Comparison of ENCODE assay signal across 7 mouse cellular contexts in the genomic region with DNA sequence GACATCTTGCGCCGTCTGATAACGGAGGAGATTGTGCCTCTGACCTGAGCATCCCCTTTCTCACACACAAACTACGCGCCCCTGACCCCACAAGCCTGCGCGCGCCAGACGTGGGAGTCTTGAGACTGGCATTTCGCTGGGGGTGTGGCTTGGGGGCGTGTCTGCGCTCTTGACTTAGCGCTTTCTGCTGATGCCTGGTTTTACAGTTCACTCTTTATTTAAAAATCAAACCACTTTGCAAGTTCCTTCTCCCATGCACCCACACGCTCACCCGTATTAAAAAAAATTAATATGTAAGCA. TPM values are rescaled to one million over a fixed set of nuclear protein-coding genes. Genes with fewer than 3 reads are reported as not detected.
DNase-seq lines count a peak whose midpoint lies in the region; ATAC-seq and TF ChIP-seq lines count a peak whose summit lies in the region.
"Not testable (repeated sequence)": the region's sequence is repeated elsewhere in the genome, so short reads cannot be mapped to it uniquely, and the experiment has no call there.

No protein-coding gene starts in this region.

- not testable (repeated sequence) for H3K36me3 ChIP-seq in embryonic facial prominence, embryonic 10.5 days (replicated peaks); heart, adult 2 months (ENCODE audit: control insufficient read depth, insufficient read depth, low read length); intestine, embryonic 14.5 days (ENCODE audit: control insufficient read depth, insufficient read depth, low read length); limb, embryonic 10.5 days; neural tube, embryonic 15.5 days

- H3K27ac ChIP-seq in embryonic facial prominence, embryonic 10.5 days (replicated peaks), result 0 out of 2 replicates have a peak overlapping the region, but pooled peaks have one; percentile 51
- H3K27ac ChIP-seq in heart, adult 2 months; intestine, embryonic 14.5 days (ENCODE audit: low read depth); limb, embryonic 10.5 days; neural tube, embryonic 15.5 days (replicated peaks): not testable (repeated sequence)

- H3K4me3 ChIP-seq in embryonic facial prominence, embryonic 10.5 days, result peak overlapping the region; percentile 53
- H3K4me3 ChIP-seq in heart, adult 2 months, result not testable (repeated sequence)
- peak overlapping the region; percentile 25 for H3K4me3 ChIP-seq in intestine, embryonic 14.5 days (ENCODE audit: low read depth, low read length)
- peak overlapping the region; percentile 47 for H3K4me3 ChIP-seq in limb, embryonic 10.5 days
- peak overlapping the region; percentile 46 for H3K4me3 ChIP-seq in neural tube, embryonic 15.5 days (replicated peaks)

- TF ChIP-seq EP300 in heart, adult 2 months (IDR thresholded peaks at IDR 0.05; ENCODE audit: insufficient read depth, low read depth, low read length), result not testable (repeated sequence)

- H3K9me3 ChIP-seq in embryonic facial prominence, embryonic 10.5 days; intestine, embryonic 14.5 days (ENCODE audit: control insufficient read depth, low read length); limb, embryonic 10.5 days (replicated peaks); neural tube, embryonic 15.5 days (replicated peaks): not testable (repeated sequence)

- TF ChIP-seq POLR2A in heart, adult 2 months (IDR thresholded peaks at IDR 0.05; ENCODE audit: insufficient read depth, low read depth, low read length), result not testable (repeated sequence)

- H3K79me2 ChIP-seq in heart, adult 2 months (replicated peaks; ENCODE audit: control insufficient read depth, insufficient read depth, low read length), result not testable (repeated sequence)

- not testable (repeated sequence) for H3K4me1 ChIP-seq in embryonic facial prominence, embryonic 10.5 days; heart, adult 2 months (ENCODE audit: control insufficient read depth, insufficient read depth, low read length); intestine, embryonic 14.5 days (replicated peaks; ENCODE audit: control insufficient read depth, insufficient read depth, low read length); limb, embryonic 10.5 days; neural tube, embryonic 15.5 days

- intact Hi-C loops in heart, adult 2 months (cut with DNase I), result not testable (repeated sequence)

- not testable (repeated sequence) for H3K9ac ChIP-seq in heart, adult 2 months (ENCODE audit: low read depth, low read length); intestine, embryonic 14.5 days (ENCODE audit: low read length)
- peak overlapping the region; percentile 26; the same call in 1 of the 2 replicates for H3K9ac ChIP-seq in neural tube, embryonic 15.5 days (replicated peaks)

- ATAC-seq in intestine, embryonic 14.5 days (replicated peaks; ENCODE audit: low FRiP score, low TSS enrichment, low read depth), result peak; percentile 67; the same call in 1 of the 2 replicates
- ATAC-seq in neural tube, embryonic 15.5 days (ENCODE audit: low FRiP score), result peak; percentile 85

- peak overlapping the region; percentile 47 for H3K4me2 ChIP-seq in intestine, embryonic 14.5 days (ENCODE audit: low read length)
- peak overlapping the region; percentile 58 for H3K4me2 ChIP-seq in neural tube, embryonic 15.5 days

- H3K27me3 ChIP-seq in embryonic facial prominence, embryonic 10.5 days (replicated peaks; ENCODE audit: low read depth, poor library complexity, severe bottlenecking); heart, adult 2 months (ENCODE audit: control insufficient read depth, insufficient read depth, low read length); intestine, embryonic 14.5 days (replicated peaks; ENCODE audit: control insufficient read depth, insufficient read depth, low read length); limb, embryonic 10.5 days (ENCODE audit: low read depth, poor library complexity, severe bottlenecking); neural tube, embryonic 15.5 days (replicated peaks): not testable (repeated sequence)

- not testable (repeated sequence) for TF ChIP-seq CTCF in heart, adult 2 months (IDR thresholded peaks at IDR 0.05)

- WGBS in embryonic facial prominence, embryonic 10.5 days, result under 1% methylated on average over 15 of the region's 15 CpGs
- under 1% methylated on average over 15 of the region's 15 CpGs for WGBS in heart, adult 2 months
- 0% methylated on average over 12 of the region's 15 CpGs for WGBS in intestine, embryonic 14.5 days
- under 1% methylated on average over 15 of the region's 15 CpGs for WGBS in limb, embryonic 10.5 days
- WGBS in neural tube, embryonic 15.5 days, result under 1% methylated on average over 15 of the region's 15 CpGs

- peak; percentile 35 to 71 for DNase-seq in adrenal gland, adult (ENCODE audit: inconsistent age in 2 of 2, low spot score in 1 of 2)
- DNase-seq in embryonic facial prominence, embryonic 10.5 days (ENCODE audit: low spot score), result peak; percentile 74
- peak; percentile 25 to 40 for DNase-seq in heart, adult 2 months
- DNase-seq in intestine, embryonic 14.5 days (ENCODE audit: low spot score), result peak; percentile 68
- peak; percentile 67 for DNase-seq in limb, embryonic 10.5 days (ENCODE audit: low spot score)
- DNase-seq in lung, postnatal 36 days, result peak; percentile 44

RNA-seq across cellular contexts. Expression of a gene that starts 0.2 kb away (rescaled TPM):
- polyA plus RNA-seq in embryonic facial prominence, embryonic 10.5 days (2016; fragmentation: Nextera tagmentation; extraction: Ambion mirVana), result 21.4 and 22.6 TPM in 2 replicates
- 1 to 10 TPM; 6.1 to 8.6 TPM for total RNA-seq in heart, adult 2 months (2021)
- 25.2 and 32.9 TPM in 2 replicates for polyA plus RNA-seq in heart, adult 2 months (2012; rRNA removed)
- 8.2 and 10.0 TPM in 2 replicates for polyA plus RNA-seq in intestine, embryonic 14.5 days (2014; fragmentation: Nextera tagmentation; extraction: Ambion mirVana)
- polyA plus RNA-seq in limb, embryonic 10.5 days (2016; fragmentation: Nextera tagmentation; extraction: Ambion mirVana), result 14.9 and 18.2 TPM in 2 replicates
- 23.2 and 24.5 TPM in 2 replicates for polyA plus RNA-seq in neural tube, embryonic 15.5 days (2015; fragmentation: Nextera tagmentation; extraction: Ambion mirVana)

RNA-seq across cellular contexts. Expression of a gene that starts 43.3 kb away (rescaled TPM):
- 59.0 and 64.5 TPM in 2 replicates for polyA plus RNA-seq in embryonic facial prominence, embryonic 10.5 days (2016; fragmentation: Nextera tagmentation; extraction: Ambion mirVana)
- total RNA-seq in heart, adult 2 months (2021), result 10 to 100 TPM; 55.5 to 59.9 TPM
- 62.5 and 99.5 TPM in 2 replicates for polyA plus RNA-seq in heart, adult 2 months (2012; rRNA removed)
- polyA plus RNA-seq in intestine, embryonic 14.5 days (2014; fragmentation: Nextera tagmentation; extraction: Ambion mirVana), result 70.7 and 80.6 TPM in 2 replicates
- polyA plus RNA-seq in limb, embryonic 10.5 days (2016; fragmentation: Nextera tagmentation; extraction: Ambion mirVana), result 46.8 and 58.6 TPM in 2 replicates
- 51.0 and 54.1 TPM in 2 replicates for polyA plus RNA-seq in neural tube, embryonic 15.5 days (2015; fragmentation: Nextera tagmentation; extraction: Ambion mirVana)
